Mouse (Mus musculus): ENCODE data around the gene Gm20869.
"Not testable (repeated sequence)": the region's sequence is repeated elsewhere in the genome, so short reads cannot be mapped to it uniquely, and the experiment has no call there.

The Gm20869 gene

DNA sequence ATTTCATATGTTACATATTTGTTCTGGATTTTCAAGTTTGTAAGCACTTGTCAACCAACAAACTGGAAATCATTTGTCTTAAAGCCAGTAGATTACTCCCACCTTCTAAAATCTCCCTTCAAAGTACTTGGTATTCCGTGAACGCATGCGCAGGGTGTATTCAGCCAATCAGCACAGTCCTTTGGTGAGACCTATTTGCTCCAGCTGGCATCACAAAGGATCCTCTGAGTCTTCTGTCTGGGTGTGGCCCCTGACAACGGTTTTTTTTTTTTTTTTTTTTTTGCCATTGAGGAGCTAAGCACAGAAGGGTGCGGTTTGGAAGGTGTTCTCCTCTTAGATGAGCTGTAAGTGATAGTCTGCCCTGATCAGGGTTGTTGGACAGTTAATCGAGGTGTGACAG is at the start of gene Gm20869:
Gene Gm20869 (plus strand): TSS at position 301 of the 400 bp plus-strand sequence.
- DNase-seq (ENCODE audit: low read depth, low spot score), result not testable (repeated sequence)

Measured in ES-CJ7 (cell line).